Mouse (Mus musculus) erythroblast, adult 5-6 weeks (primary cell): ENCODE measurements around the gene Islr. TPM values are rescaled to one million over a fixed set of nuclear protein-coding genes. Genes with fewer than 3 reads are reported as not detected.

Experiments
- ATAC-seq: replicated peaks from 2 replicates; pipeline ENCODE4 v1.8.0; 2016; ENCODE audit warnings: moderate number of reproducible peaks, mild to moderate bottlenecking, moderate TSS enrichment, inconsistent platforms; ENCODE audit not compliant: poor library complexity, low FRiP score, severe bottlenecking
- total RNA-seq, 2 experiments: library from RNA; stranded (forward) in 1 of 2; stranded (reverse) in 1 of 2; fragments of 150-400 nt in 1 of 2; fragments of 200-764, 138-1000 nt in 1 of 2; gene quantifications; 2 replicates each; pipeline versions ENCODE4 v1.2.3 to v1.2.4; 2015 to 2017; ENCODE audit warnings: low replicate concordance in 2 of 2

The Islr gene
- total RNA-seq, 2 experiments from 2014 or later = not detected

DNA sequence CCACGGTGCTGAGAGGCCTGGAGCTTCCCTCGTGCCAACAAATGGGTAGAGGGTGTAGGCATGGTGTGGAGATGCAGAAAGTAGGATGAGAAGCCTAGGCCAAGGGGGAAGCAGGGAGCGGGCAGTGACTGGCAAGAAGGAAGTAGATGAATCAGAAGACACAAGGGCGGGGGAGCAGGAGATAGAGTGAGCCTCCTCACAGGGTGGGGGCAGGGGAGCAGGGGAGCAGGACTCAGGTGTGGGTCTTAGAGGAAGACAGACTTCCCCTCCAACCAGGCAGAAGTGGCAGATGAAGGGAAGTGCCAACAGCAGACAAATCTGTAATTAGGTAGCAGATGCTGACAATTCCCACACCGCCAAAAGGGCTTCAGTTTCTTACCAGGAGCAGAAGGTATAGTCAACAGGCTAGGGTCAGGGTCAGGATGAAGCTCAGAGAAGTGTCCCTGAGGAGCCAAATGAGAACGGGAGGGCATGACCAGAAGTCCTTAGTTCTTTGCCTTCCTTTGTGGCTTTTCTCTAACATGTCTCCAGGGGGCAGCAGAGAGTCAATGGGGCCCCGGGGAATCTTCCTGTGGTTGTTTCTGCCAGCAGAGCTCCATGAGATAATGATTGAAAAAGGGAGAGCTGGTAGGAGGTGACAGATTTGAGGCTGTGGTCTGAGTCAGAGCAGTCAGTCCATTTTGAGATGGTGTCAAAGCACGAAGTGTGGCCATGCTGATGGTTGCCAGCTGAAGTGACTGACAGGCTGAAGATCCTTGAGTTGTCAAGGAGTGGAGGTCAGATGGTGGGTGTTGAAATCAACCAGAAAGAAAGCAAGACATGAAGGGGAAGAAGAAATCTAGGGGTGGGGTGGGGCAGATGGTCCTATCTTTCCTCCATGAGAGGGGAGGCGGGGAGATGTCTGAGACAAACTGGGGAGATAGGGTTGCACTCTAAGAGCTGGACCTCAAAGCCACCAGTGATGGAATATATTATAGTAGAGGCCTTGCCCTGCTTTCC, 22.1 kb upstream of the Islr start:
- peak; percentile 84 for ATAC-seq

DNA sequence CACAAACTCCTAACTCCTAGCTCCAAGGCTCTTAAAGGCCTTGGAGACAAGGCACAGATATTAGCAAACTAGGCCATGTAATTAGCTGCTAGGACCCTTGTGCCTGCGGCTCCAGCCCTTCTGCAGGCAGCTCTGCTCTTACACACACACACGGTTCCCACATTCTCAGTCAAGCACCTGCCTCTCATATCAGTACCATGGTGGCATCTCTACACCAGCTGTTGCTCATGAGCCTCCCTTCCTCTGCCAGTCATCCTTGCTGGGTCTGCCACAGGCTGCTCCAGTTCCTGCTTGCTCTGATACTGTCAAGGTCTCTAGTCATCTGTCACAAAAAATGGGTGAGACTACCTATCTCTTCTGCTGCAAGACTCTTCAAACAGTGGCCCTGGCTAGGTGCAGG, 20.2 kb upstream of the Islr start:
- ATAC-seq = 0 out of 2 replicates have a peak, but pooled peaks have one; percentile 19

DNA sequence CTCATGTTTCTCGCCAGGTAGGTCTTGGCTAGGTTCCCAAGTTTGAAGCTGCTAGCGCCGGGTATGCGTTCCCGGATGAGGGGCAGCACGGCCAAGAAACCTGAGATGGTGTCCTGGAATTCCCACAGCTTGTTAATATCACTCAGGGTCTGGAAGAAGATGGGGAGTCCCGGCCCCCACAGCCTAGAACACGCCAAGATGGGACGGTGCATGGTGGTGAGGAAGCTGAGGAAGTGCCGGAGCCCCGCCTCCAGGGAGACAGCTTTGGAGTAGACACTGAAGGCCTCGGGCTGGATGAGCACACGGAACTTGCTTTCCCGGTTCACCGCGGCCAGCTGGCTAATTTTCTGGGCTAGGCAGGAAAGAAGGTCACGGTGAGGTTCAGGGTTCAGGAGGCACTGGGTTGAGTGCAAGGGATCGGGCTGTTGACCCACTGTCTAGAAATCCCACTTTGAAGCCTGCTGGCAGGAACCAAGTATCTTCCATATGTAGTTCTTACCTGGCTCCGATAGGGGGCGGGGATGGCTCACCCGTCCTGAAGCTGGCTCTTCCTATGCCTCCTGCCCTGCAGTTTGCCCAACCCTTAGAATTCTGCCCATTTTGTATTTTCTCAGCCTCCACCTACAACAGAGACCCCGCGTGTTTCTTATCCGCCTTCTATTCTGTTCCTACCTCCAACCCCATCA, 16.3 kb upstream of the Islr start:
- ATAC-seq = peak; percentile 63; the same call in 1 of the 2 replicates

DNA sequence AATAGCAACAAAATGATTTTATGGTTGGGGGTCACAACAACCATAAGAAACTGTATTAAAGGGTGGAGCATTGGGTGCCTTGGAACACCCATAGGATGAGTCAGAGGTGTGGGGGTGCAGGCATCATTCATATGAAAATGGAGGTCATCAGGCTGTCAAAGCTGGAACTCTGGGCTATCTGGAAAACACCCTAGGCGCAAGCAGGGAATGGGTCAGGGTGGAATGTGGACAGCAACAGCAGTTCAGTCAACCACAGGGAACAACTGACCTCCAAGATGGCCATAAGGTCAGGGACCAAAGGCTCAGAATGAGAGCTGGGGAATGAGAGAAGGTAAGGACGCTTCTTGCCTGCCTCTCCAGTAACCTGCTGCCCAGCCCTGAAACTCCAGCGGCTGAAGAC, 14.4 kb upstream of the Islr start:
- no peak for ATAC-seq

DNA sequence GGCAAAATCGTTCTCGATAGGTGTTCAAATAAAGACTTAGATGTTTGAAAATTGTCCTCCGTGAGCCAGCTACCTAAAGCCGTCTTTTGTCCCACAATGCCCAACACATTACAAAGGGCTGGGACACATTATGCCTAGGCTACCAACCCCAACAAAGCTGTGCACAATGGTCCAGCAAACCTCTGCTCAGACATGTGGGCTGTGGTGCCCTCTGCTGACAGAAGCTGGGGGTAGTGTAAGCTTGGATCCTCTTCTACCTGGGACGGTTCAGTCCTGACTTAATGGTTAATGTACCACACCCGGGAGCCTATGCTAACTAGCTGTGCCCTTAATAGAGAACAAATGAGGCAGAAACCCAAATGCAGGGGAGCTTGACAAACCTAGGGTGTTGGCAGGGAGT, 12.3 kb upstream of the Islr start:
- ATAC-seq = peak; percentile 36

DNA sequence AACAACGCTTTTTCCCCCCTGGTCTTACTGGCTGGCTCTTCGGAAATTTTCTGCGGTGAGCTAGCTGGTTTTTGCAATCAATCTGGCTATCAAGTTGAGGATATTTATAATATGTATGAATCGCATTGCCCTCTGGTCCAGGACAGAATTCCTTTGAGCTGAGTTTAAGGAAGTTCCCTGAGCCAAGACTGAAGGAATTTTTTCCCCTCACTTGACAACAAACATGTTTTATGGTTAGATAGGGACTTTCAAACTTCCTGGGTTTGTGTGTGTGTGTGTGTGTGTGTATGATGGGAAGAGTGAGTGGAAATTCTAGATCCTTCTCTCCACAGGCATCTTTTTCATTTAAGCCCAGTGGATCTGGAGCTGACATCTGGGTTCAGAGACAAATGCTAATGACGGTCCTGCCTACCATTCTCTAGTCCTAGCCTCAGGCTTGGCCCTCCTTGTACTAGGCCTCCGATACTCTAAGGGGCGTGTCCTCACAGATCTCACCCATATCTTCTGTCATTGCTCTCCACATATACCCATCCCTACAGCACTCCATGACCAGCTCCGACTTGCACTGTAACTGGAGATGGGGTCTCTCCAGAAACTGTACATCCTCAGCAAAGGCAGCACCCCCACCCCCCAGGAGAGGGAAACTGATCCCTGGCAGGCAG, 10.5 kb upstream of the Islr start:
- ATAC-seq = peak; percentile 71

DNA sequence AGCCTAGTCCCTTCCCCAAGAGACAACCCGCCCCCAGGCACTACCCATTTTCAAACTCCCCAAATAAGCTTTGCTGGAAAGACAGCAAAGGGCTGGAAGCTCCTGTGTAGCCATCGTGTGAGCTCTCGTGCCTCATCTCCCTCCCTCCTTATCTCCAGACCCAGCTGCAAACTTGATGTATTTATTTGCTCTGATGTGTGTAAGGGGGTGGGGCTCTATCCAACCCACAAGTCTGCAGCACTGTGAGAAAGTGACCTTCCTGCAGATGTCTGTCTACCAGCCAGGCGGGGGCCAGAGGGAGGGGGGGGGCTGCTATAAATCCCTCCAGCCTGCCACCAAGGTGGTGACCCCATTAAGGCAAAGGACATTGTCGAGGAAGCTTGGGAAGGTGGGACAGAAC, 9.8 kb upstream of the Islr start:
- peak; percentile 91 for ATAC-seq

DNA sequence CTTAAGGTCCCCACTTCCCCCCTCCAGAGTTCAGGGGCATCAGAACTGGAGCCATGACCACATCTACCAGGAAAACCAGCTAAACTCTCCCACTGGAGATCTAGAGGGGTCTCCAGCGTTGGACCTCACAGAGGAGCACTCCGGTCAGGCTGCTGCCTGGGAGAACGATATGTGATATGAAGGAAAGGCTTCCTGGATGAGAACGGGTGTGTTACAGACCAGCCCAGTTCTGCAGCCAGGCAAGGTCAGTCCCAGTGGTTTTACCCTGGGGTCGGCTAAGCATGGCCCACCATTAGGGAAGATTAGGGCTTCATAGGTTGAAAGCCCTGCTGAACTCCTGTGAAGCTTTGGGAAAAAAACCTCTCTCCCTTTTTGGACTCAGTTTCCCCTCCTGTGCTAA, 9.3 kb upstream of the Islr start:
- ATAC-seq = peak; percentile 54

DNA sequence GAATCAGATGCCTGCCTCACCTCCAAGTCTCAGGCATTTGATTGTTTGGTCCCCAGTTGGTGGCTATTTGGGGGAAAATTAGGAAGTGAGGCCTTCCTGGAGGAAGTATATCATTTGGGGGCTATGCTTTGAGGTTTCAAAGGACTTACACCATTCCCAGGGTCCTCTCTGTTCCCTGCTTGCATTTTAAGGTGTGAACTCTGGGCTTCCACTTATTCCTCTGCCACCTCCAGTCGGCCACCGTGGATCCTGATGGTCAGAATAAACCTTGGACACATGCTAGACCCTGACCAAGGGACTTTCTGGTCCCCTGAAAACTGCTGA, 6.2 kb upstream of the Islr start:
- no peak for ATAC-seq

DNA sequence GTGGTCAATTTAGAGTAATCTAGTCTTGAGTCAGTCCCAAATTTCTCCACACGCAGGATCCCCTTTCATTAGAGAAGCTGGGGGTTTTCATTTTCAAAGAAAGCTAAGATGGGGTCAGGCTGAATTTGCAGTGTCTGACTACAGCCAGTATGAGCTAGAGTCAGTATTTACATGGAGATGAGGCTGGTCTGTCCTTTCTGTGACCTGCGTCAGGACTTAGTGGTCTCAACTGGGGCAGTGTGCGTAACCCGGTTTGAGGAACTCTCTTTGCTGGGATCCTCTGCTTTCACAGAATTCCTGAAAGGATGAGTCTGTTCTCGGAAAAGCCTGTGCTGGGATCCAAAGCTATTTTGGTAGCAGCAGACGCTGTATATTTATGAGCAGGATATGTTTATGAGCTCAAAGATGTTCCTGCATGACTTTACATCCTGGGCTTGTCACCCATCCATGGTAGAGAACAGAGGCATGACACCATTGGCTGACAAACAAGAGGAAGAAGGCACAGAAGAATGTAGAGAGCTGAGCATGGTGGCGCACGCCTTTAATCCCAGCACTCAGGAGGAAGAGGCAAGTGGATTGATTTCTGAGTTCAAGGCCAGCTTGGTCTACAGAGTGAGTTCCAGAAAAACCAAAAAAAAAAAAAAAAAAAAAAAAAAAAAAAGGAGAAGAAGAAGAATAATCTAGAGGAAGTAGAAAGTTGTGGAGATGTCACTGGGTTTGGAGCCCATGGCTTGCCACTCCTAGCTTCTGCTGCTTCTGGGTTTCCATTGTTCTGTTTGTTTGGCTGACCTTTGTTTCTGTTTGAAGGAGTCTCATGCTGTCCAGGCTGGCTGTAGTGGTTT, 5.6 kb upstream of the Islr start:
- ATAC-seq = no peak

DNA sequence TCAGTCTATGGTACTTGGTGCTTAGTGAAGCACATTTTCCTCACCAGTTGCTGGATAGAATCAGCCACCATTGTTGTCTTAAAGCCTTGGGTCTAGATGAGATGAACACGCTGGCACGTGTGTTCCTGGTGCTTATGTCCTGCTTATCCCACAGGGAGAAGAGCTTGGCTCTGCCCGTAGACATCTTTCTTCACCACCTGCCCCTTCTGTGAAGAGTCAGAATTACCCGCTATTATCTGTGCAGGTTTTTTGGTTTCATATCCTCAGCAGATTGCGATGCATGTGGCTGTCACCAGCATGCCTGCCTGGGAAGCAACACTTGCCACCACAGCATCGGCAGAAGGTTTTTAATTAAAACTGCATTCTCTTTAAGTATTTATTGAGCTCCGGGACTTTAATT, 1.9 kb upstream of the Islr start:
- no peak for ATAC-seq

DNA sequence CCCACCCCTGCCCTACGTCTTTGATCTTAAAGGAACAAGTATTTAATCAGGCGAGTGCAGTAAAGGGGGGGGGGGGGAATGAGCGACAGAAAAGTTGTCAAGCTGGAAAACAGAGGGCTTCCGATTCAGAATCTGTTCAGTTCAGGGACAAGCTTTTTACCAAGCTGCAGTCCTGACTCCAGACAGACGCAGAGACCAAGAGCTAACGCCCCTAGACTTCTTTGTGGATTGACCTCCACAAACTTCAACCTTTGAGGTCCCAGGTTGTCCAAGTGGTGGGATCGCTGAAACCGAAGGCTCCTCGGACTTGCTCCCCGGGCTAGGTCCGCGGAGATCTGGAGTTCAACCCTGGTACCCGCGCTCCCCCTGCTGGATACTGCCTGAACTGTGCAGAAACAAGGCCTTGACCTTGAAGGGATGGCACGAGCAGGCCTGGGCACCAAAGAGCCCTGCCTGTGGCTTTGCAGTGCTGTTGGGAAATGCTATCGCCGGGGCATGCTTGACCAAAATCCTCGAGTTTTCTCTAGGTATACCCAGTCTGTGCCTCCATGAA, 418 bp upstream of the Islr start:
- peak; percentile 92 for ATAC-seq

DNA sequence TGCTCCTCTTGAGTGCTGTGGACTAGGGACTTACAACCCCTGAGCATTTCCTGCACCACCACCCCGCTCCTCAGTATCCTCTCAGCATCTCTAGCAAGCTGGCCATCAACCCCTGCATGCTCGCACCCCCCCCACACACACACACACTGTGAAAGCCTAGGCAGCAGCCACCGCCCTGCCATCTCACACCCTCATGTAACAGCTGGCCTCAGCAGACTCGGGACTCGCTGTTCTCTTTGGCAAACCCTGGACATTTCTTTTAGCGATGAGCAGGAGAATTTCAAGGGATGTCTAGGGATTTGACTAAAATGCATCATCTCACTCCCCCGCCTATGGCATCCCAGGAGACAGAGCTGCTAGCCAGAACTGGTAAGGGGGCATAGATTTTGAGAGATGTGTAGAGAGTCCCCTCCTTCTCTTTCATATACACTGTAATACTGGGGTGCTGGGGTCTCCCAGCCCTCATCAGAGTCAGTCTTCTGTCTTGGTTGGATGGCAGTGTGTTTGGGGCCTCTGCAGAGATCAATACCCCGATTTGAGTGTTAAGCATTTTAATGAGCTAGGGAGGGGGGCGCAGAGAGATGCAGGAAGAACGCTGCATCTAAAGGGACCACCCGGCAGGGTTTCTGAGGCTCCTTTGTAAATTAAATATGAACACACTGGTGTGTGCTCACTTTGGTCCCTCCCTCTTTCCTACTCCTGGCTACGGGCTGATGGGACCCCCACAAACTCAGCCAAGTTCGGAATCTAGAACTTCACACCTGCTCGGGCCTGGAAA, 1.2 kb downstream of the Islr start:
- ATAC-seq = no peak

DNA sequence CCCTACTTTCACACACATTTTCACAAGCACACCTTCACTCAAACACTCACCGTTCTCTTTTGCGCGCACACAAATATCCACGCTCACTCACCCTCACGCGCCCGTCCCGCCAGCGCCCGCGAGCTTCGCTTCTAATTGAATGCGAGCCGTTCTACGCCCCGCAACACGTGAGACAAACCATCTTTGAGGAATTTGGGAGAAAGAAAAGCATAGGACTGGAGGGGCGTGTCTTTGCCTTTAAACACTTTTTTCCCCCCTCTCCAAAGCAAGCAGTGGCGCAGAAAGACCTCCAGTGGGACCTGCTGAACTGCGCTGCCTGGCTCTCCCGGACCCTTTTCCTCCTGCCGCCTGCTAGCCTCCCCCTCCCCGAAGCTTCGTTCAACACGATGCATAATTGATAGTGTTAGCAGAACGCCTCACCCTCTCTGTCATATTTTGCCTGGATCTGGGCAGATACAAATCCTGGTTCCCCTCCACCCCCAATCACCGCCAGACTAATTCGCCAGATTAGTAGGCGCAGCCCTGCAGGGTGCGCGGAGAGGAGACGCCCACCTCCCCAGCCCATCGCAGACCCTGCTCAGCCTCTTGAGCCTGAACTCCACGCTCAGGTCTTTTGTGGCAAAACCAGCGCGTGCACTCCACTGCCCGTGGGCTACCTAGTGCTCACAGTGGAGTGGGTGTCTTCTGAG, 2.1 kb downstream of the Islr start:
- ATAC-seq = no peak

DNA sequence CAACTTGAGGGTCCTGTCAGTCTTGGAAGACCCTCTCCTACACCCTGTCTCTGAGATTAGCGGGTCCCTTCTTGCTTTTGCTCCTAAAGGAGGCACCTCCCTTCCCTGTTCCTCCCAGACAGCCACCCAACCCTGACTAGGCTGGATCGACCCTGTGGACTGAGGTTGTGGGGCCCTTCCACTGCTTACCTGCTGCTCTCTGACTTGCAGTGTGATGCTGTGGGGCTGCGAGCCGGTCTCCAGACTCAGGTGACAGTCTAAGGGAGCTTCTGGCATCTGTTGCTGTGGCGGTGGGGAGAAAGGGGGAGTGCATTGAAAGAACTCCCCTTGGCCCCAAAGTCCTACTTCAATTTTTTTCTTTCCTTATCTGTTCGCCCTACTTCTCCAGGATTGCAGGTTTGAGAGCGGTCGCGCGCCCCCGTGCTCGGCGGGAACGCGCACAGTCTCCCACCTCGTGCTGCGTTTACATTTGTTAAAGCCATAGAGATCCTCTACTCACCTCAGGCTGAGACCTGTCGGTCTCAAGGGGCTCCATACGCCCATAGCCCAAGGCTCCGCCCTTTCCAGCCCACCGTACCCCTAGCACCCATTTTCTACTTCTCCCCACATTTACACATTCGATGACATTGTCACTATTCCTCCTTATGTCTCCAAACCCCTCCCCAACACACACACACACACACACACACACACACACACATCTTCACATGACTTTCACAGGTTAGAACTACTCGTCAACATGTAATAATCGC, 2.8 kb downstream of the Islr start:
- ATAC-seq = no peak

DNA sequence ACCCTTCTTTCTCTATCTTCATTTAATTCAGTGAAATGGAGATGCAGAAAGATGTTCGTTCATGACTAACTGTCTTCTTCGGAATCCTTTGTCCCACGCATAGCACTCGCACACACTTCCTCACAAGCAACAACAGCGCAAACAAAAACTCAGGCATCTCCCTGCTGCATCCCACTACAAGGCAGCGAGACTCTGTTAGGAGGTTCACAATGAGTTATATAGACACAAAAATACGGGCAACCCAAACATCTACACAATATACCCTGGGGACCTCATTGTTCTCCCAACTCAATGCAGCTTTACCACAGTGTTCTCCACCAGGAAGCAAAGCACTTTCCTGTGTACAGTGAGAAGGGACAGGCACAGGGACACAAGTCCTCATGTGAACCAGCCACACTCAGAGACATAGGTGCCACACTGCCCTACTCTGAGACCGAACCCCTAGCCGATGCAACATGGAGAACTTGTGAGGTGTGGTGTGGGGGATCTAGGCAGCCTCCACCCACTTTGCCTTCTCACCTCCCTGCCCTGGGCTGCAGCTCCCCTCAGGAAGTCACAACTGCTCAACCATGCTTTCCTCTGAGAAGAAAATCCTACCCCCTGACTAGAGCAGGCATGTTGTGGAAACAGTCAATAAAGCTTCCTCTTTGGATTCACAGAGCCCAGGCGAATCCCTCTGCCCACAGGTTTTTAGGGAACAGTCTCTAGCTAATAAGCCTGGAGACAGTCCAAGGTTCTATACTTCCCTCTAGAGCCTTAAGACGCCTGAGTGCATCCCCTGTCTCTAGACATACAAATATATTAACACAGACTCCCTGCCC, 3.6 kb downstream of the Islr start:
- ATAC-seq = no peak
